Mouse (Mus musculus): Measurements from ENCODE around the gene Ccdc85c.

DNA sequence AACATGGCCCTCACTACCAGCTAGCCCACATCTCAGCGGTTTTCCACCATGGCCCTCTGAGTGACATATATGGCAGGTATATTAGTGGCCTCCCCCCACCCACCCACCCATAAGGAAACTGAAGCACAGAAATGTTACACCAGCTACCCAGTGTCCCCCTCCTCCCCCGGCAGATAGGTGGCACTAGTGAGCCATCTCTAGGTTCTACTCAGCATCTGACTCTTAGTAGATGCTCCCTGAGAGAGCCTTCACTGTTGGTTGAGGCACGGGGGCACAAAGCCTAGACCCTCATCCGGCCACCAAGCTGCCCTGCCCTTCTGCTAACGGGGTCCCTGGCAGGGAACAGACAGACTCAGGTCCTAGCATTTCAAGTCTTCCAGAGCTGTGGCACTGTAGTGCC is 57.7 kb downstream of the Ccdc85c start:
- TF ChIP-seq POLR2A (IDR thresholded peaks at IDR 0.05; ENCODE audit: low read depth, low read length) (no peak), CTCF (IDR thresholded peaks at IDR 0.05; ENCODE audit: extremely low read depth, insufficient read length, insufficient replicate concordance, low read depth, low read length) (peak; percentile 72; the same call in 1 of the 2 replicates)
